Mouse (Mus musculus) kidney, adult 2 months (tissue): Measurements from ENCODE around the gene Azgp1.

Experiments used
- CTCF ChIP-seq: fragments of 200-500 bp; conservative IDR thresholded peaks from 2 replicates; pipeline ENCODE4 v1.5.1; 2011; ENCODE audit warnings: low read depth, mild to moderate bottlenecking, control low read depth, low read length, moderate library complexity, mixed read lengths; ENCODE audit not compliant: insufficient read depth, insufficient read length
- POLR2A ChIP-seq: fragments of 200-500 bp; IDR thresholded peaks from one replicate; pipeline ENCODE4 v1.6.1; 2011; ENCODE audit warnings: low read depth, low read length, control low read depth

GRCm38 (mm10) chr5:137977291-137977690, 4.0 kb upstream of the Azgp1 start:
- TF ChIP-seq POLR2A: no peak
- peak; percentile 32; the same call in 1 of the 2 replicates for TF ChIP-seq CTCF
